Mouse (Mus musculus) neural tube, postnatal 0 days (tissue): ENCODE results near the gene Piwil4. TPM values are rescaled to one million over a fixed set of nuclear protein-coding genes. Genes with fewer than 3 reads are reported as not detected.

Experiments used
- polyA plus RNA-seq: library from polyadenylated mRNA; unstranded; fragments of >200 nt; fragmentation: Nextera tagmentation; extraction: Ambion mirVana; gene quantifications from 2 replicates; pipeline ENCODE4 v1.2.1, GENCODE M21; 2015

Gene Piwil4
- 0.39 and 0.50 TPM in 2 replicates for polyA plus RNA-seq

DNA sequence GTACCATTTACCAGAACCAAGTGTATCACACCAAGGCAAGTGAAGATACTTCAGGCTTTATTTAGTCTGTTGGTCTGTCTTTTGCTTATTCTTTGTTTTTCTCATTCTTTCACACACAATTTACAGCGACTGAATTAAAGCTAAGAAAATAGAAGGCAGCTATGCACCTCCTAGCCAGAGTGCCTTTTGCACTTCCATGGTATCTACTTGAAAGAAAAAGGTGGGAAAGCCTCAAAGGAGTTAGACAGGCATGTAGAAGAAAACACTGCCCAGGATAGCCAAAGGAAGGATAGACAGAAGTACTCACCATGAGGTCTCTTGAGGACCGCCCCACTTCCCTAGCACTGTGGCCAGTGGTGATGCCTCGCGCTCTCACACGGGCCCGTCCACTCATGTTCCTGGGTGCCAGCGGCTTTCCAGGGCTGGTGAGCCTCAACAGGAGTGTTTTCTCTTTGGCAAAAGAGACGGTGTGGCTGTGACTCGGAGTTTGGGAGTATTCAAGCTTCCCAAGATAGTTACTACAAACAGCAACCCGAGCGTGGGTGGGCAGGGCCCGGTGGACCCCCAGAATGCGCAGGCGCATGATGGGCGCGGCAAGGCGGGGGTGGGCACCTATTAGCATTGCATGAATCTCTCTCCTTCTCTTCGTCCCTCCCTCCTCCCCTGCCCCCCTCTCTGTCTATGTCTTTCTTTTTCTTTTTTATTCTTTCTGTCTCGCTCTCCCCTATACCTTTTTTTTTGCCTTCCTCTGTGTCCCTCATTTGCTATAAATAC lies at the start of gene Piwil4:
Gene Piwil4, minus strand, starts transcription at position 583 of the 774 bp plus-strand sequence.

DNA sequence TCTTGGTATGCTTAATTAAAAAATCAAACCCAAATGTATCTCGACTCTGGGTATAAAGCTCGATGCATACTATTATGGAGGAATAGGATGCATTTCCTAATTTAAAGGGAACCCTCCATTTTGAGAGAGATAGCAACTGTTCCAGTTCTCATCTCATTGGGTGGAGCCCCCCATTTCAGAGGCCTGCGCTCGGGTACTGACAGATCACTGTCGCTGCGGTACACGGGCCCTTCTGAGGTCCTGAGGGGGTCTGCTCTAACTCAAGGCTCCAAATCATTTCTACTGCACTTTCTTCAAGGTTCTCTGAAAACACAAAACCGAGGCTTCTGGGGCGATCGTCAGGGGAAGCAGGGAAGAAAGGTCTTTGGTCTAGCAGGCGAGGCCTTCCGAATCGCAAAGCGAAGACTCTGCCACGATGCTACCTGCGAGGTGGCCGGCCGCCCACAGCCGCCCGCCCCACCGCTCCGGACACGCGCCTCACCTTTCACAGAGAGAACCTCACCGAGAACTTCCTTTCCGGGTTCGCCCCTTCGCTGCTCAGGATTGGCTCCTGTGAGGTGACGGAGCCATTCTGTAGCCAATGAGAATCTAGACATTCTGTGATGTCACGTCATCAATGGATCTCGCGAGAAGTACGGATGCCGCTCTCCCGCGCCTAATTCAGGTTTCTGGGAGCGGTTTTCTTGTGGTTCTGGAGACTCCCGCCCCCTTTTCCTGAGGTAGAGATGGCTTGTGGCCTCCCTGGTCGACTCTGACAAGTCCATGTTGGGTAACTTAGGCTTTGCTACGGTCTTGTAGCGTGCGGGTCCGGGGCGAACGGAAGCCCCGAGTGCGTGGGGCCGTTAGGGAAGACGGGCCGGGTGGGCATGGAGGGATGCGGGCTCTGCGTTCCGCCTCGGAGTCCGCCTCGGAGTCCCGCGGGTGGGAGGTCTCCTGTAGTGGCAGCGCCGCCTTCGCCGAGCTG lies 43.8 kb upstream of the Piwil4 start, which contains the start of the genes Mre11a and Ankrd49:
Gene Mre11a, plus strand, starts transcription at position 616 of the 964 bp plus-strand sequence.
Gene Ankrd49, minus strand, starts transcription at position 818 of the 964 bp plus-strand sequence.

DNA sequence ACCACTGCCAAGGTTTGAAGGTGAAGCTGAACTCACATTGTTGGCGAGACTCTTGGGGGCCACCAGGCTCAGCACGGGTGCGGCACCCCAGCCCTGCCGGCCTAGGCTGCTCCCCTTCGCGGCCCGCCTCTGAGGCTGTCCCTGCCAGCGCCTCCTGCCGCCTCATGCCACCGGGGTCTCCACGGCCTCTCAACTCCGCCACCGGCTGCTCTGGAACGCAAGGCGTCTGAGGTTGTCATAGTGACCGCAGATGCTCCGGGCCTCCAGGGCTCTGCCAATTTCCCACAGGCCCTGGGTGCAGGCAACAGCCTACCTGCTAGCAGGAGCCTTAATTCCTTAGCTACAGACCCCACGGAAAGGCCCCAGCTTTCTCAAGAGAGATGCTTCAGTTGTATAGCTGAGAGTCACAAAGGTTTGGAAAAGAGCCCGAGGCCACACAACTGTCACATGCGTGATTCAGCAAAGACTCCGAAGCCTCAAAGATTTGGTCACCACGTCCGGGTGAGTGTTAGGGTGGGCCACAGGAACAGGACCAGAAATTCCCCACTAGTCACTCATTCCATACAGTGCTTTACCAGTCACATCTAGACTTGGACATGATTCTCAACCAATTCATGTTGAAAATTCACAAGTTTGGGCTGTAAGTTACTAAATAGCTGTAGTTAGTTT lies 30.4 kb upstream of the Piwil4 start, which contains the start of gene 1700012B09Rik:
Gene 1700012B09Rik, minus strand, starts transcription at position 228 of the 669 bp plus-strand sequence.

DNA sequence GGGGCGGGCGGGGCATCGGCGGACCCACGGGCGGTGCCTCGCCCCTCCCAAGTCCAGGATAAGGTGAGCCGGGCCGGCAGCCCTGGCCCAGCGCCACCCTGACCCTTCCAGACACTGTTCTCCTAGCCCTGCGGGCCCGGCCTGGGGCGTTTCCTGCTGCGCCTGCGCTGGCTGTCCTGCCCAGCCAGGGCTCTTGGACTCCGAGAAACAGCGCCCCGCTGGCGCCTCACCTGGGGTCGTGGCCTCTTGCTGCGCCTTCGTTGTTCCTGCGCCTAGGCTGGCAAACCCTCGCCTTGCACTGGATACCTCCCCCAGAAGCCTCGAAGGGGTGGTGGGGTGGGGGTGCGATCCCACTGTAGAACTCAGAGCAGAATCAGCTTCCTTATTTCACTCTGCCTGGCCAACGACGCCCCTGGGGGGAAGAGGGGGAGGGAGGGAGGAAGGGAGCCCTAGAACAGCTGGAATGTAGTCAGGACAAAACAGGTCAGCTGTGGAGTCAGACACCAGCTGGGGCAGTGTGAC lies 11.5 kb upstream of the Piwil4 start, which contains the start of gene Fut4:
Gene Fut4, minus strand, starts transcription at position 393 of the 522 bp plus-strand sequence.

Other genes with a start within 250 kb of the Piwil4 start
- 1.2 and 1.6 TPM in 2 replicates for gene Kdm4d, start 240.3 kb downstream of the Piwil4 start, polyA plus RNA-seq
- 137 and 142 TPM in 2 replicates for gene Cwc15, start 240.1 kb downstream of the Piwil4 start, polyA plus RNA-seq
- 4.8 and 5.3 TPM in 2 replicates for gene Amotl1, start 95.7 kb downstream of the Piwil4 start, polyA plus RNA-seq
- gene Fut4, start 11.7 kb upstream of the Piwil4 start, polyA plus RNA-seq, result 1.4 and 1.6 TPM in 2 replicates
- 1.7 and 2.4 TPM in 2 replicates for gene 1700012B09Rik, start 30.3 kb upstream of the Piwil4 start, polyA plus RNA-seq
- gene Mre11a, start 43.9 kb upstream of the Piwil4 start, polyA plus RNA-seq, result 6.8 and 8.0 TPM in 2 replicates
- gene Ankrd49, start 44.1 kb upstream of the Piwil4 start, polyA plus RNA-seq, result 22.5 and 23.1 TPM in 2 replicates
- 2.3 and 2.9 TPM in 2 replicates for gene Gpr83, start 119.5 kb upstream of the Piwil4 start, polyA plus RNA-seq
- gene Izumo1r, start 163.2 kb upstream of the Piwil4 start, polyA plus RNA-seq, result not detected in 2 replicates